Mouse (Mus musculus) neural tube, embryonic 10.5 days (tissue): ENCODE measurements around the gene Slc35g3.

Experiments
- DNase-seq: peaks from one replicate; pipeline ENCODE4 v3.0.0-alpha.2; 2017; ENCODE audit warnings: low spot score; ENCODE audit errors: extremely low spot score

Slc35g3 gene

DNA sequence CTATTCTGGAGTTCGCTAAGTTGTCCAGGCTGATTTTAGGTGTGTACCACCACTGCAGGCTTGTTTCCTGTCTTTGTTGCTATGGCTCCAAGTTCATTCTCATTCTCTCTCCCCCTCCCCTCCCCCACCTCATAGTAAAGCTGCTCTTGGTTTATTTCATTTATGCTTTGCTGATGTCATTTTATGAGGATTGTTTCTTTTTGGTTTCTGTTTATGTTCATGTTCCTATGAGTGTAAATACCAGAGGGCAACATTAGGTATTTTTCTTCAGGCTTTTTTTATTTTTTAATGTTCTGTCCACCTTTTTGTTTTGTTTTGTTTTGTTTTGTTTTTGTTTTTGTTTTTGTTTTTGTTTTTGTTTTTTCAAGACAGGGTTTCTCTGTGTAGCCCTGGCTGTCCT lies at the start of gene Slc35g3:
Slc35g3 (minus strand) TSS at position 101 of the 400 bp plus-strand sequence.
- DNase-seq, result no peak

- DNase-seq, result no peak
These were observed 48.5 kb upstream of the Slc35g3 start for GRCm38 (mm10) chr11:69810280-69810679.

DNA sequence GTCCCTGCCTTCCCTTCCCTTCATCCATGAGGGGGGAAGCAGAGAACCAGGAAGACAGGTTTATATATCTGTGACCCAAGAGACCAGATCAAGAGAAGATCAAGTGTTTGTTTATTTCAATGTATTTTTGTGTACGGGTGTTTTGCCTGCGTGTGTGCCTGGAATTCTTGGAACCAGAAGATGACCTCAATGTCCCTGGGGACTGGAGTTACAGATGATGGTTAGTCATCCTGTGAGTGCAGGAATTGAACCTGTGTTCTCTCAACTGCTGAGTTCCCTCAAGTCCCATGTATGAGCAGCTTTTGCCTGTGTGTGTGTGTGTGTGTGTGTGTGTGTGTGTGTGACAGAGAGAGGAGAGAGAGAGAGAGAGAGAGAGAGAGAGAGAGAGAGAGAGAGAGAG lies 45.9 kb upstream of the Slc35g3 start:
- no peak for DNase-seq

DNA sequence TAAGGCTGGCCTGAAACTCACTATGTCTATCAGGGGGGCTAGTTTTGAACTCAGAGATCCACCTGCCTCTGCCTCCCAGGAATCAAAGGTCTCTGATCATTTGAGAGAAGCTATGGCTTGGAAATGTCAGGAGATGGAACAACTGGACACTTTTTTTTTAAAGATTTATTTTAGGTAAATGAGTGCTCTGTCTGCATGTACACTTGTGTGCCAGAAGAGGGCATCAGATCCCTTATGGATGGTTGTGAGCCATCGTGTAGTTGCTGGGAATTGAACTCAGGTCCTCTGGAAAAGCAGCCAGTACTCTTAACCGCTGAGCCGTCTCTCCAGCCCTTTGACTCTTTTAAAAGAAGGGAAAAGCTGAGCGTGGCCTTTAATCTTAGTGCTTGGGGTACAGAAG lies 44.6 kb upstream of the Slc35g3 start:
- no peak for DNase-seq

- DNase-seq, result no peak
These were observed 43.5 kb upstream of the Slc35g3 start, which contains the start of gene Tmem102 for GRCm38 (mm10) chr11:69804972-69805909. Tmem102 (minus strand) TSS chr11:69805624.

GRCm38 (mm10) chr11:69804652-69804940 lies 42.8 kb upstream of the Slc35g3 start:
- DNase-seq, result peak; percentile 30

DNA sequence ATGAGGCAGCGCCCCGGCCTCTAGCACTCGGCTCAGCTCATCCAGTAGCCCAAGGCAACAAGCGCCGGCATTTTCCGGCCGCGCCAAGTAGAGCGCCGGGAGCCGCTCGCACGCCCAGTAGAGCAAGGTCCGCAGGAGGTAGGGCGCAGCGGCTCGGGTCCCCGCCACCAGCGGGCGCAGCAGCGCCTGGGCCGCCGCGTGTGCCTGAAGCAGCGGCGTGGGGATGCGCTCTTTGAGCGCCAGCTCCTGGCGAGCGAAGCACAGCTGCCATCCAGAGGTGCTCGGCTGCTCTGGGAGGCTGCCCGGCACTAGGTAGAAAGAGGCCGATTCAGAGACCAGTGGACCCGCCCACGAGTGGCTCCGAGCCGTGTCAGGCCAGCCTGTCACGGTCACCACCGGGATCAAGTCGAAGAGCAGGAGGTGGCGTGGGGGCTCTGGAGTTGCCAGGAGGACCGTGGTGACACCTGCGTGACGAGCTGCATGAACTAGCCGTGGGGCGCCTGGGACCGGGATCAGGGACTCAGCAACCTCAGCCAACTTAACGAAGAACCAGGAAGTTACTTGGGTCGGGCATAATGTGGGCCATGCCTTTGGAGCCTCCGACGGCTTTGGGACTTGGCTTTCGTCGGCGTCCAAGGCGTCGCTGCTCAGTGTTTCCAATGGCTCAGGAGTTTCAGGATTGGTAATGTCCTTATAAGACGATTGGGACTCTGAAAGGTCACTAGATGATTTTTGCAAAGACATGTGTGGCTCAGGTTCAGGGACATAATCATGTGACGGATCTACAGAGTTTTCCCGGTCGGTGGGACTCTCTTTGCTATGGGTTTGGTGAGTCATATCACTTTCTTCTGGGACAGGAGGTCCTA lies 42.3 kb upstream of the Slc35g3 start:
- peak; percentile 70 for DNase-seq

GRCm38 (mm10) chr11:69803328-69803727 lies 41.6 kb upstream of the Slc35g3 start:
- no peak for DNase-seq

DNA sequence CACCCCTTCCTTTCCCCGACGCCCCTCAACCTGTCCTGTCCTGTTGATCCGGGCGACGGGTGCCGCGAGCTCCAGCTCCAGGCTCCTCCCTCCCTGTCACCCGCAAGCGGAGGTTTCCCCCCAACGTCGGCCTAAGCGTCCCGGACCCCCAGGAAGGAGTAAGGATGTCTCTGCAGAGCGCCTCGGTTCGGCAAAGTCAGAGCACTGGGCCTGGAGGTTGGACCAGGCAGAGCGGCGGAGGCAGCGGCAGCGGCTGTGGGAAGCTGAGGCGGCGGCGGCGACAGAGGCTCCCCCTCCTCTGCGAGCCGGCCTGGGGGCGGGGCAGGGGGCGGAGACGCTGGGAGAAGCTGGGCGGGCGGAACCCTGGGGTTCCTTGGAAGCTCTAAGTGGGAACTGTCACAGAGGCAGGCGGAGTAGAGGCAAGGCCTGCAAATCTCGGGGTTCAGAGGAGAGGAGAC lies 40.9 kb upstream of the Slc35g3 start:
- peak; percentile 77 for DNase-seq

GRCm38 (mm10) chr11:69801379-69801977 lies 39.7 kb upstream of the Slc35g3 start, which contains the start of gene Fgf11:
Fgf11 (minus strand) TSS chr11:69801857.
- peak; percentile 32 for DNase-seq

DNA sequence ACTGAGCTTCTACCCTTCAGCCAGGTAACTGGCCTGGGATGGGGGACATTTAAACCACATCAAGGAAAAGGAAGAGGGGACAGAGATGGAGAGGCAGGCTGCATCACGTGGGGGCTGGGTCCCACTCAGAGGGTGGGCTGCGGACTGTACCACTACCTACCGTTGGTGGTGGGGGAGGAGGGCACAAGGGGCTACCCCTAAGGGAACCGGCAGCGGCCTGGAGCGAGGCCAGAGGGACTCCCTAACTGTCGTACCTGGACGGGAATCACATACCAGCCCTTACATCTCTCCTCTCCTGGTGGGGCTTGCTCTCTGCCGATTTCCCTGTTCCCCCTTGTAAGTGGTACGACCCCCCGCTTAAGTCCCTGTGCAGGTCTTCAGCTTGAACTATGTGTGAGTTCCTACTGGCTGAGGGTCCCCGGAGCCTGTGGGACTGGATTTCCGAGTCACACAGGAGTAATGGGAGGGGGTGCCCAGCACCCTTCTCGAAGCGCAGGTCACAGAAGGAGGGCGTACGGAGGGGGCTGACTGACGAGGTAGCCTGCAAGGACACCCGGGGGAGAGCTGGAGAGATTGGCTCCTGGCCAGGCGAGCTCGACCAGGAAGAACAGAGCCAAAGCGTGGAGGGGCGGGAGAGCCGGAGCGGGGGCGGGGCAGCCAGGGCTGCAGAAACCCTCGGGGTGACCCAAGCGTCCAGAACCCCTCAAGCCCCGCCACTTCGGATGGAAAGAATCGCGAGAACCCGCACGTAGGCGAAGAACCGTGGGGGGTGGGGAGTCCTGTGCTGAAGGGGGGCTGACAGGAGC lies 38.8 kb upstream of the Slc35g3 start:
- DNase-seq, result peak; percentile 88

GRCm38 (mm10) chr11:69800138-69800391 lies 38.3 kb upstream of the Slc35g3 start:
- no peak for DNase-seq

GRCm38 (mm10) chr11:69799394-69800137 lies 37.8 kb upstream of the Slc35g3 start:
- DNase-seq, result no peak

GRCm38 (mm10) chr11:69797924-69798323 lies 36.2 kb upstream of the Slc35g3 start:
- DNase-seq, result no peak

- no peak for DNase-seq
These were observed 34.2 kb upstream of the Slc35g3 start for GRCm38 (mm10) chr11:69795983-69796435.

DNA sequence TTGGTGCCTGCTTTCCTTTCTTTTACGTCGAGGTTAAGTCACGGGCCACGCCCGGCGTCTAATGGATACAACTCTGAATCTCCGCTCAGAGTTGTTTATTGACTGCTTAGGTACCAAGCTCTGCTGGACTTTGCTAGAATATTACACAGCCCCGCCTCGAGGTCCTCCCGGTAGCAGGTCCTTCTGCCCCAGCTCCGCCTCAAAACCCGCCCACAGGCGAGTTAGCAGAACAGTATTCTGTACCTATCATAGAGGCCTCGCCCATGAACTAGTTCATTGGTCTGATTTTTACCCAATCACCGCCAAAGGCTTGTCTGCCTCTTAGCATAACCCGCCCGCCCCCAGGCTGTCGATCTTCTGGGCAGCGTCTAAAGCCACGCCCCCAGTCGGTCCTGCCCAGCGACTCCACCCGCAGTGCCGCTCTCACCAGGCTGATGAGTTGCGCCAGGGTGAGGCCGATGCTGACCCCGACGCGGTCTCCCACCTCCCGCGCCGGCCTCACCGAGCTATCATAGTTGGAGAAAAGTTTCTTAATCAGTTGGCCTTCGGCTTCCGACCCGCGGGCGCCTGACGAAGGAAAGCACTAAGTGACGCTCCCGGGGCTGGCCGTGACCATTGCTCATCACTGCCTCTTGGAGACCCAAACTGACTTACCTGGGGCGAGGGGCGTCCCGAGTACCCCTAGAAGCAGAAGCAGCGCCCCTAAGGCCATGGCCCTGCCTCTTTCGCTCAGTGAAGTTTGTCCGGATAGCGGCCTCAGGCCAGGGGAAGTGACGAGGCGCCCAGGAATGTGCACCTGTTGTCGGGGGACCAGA lies 33.6 kb upstream of the Slc35g3 start, which contains the start of gene Chrnb1:
Chrnb1 (minus strand) TSS at position 776 of the 815 bp plus-strand sequence.
- DNase-seq, result peak; percentile 85

DNA sequence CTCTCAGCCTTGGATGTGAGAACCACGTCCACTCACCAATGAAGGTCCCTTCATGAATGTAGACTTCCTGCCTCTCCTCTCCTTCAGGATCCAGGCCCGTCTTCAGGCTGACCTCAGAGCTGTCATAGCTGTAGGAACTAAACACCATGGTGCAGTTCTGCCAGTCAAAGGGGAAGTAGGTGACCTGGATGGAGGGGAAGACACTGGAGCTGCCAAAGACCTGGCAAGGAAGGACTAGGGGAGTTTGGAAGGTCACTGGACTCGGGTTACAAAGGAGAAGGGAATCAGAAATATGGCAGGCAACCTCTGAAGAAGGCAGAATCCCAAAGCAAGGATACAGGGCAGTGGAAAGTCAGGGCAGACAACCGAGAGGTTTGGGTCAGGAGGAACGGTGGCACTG lies 31.7 kb upstream of the Slc35g3 start:
- no peak for DNase-seq

DNA sequence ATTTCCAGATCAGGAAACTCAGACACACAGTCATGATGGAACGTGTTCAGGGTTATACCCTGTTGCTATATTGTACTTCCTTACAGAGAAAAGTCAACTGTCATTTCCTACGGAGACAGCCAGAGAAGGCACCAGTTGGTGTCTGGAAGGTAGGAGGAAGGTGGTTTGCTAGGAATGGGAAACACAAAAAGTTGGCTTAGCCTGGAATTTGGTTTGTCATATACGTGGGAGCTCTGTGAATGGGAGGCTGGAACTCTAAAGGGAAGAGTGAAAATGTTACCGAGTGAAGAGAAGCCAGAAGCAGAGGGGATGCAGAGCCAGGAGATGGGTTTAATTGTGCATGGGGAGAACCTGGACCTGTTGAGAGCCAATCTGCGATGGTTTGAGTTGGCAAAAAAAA lies 29.7 kb upstream of the Slc35g3 start:
- DNase-seq, result no peak

DNA sequence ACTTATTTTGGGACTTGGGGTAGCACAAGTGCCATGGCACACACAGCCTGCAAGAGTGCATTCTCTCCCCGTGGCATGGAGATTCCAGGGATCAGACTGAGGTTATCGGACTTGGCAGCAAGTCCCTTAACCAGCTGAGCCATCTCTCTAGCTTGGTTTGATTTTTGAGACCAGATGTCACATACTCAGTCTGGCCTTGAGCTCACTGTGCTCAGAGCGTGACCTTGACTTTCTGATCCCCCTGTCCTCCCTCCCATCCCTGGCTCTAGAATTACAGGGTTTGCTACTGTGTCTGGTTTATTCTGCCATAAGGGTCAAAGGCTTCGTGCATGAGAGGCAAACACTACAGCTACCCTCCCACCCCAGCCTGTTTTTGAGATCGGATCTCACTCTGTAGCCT lies 27.7 kb upstream of the Slc35g3 start:
- DNase-seq, result no peak
